Mouse (Mus musculus) layer of hippocampus, adult 9-11 months (tissue): ENCODE measurements around the gene Akr1b3.

Experiments
- DNase-seq: peaks from one replicate; pipeline ENCODE4 v3.0.0; 2022

Gene Akr1b3

GRCm38 (mm10) chr6:34322121-34322520 is 4.8 kb upstream of the Akr1b3 start:
- DNase-seq: no peak

GRCm38 (mm10) chr6:34318636-34319035 is 1.4 kb upstream of the Akr1b3 start:
- DNase-seq: no peak

GRCm38 (mm10) chr6:34318172-34318571 is 894 bp upstream of the Akr1b3 start:
- no peak for DNase-seq

- DNase-seq: no peak
Observed at GRCm38 (mm10) chr6:34313921-34314320, 3.4 kb downstream of the Akr1b3 start.

- DNase-seq: no peak
Observed at GRCm38 (mm10) chr6:34313386-34313785, 3.9 kb downstream of the Akr1b3 start.

- no peak for DNase-seq
Observed at GRCm38 (mm10) chr6:34310023-34310595, 7.2 kb downstream of the Akr1b3 start.

- DNase-seq: no peak
Observed at GRCm38 (mm10) chr6:34309526-34309925, 7.8 kb downstream of the Akr1b3 start.

- DNase-seq: no peak
Observed at GRCm38 (mm10) chr6:34306797-34307196, 10.5 kb downstream of the Akr1b3 start.

- no peak for DNase-seq
Observed at GRCm38 (mm10) chr6:34304675-34305241, 12.5 kb downstream of the Akr1b3 start.

- DNase-seq: no peak
Observed at GRCm38 (mm10) chr6:34297055-34297454, 20.2 kb downstream of the Akr1b3 start.

GRCm38 (mm10) chr6:34295437-34295836 is 21.8 kb downstream of the Akr1b3 start:
- no peak for DNase-seq

GRCm38 (mm10) chr6:34292882-34293487 is 24.3 kb downstream of the Akr1b3 start:
- peak; percentile 61 for DNase-seq

GRCm38 (mm10) chr6:34292196-34292881 is 24.9 kb downstream of the Akr1b3 start:
- peak; percentile 29 for DNase-seq

- no peak for DNase-seq
Observed at GRCm38 (mm10) chr6:34290681-34291080, 26.6 kb downstream of the Akr1b3 start.

- DNase-seq: no peak
Observed at GRCm38 (mm10) chr6:34290091-34290490, 27.2 kb downstream of the Akr1b3 start.

- no peak for DNase-seq
Observed at GRCm38 (mm10) chr6:34288098-34288497, 29.2 kb downstream of the Akr1b3 start.

GRCm38 (mm10) chr6:34286841-34287240 is 30.4 kb downstream of the Akr1b3 start:
- no peak for DNase-seq

GRCm38 (mm10) chr6:34278385-34278784 is 38.9 kb downstream of the Akr1b3 start:
- DNase-seq: no peak

- DNase-seq: peak; percentile 44
Observed at GRCm38 (mm10) chr6:34277665-34278064, 39.6 kb downstream of the Akr1b3 start.

GRCm38 (mm10) chr6:34274346-34274745 is 42.9 kb downstream of the Akr1b3 start:
- DNase-seq: peak; percentile 28

- DNase-seq: no peak
Observed at GRCm38 (mm10) chr6:34273073-34273472, 44.2 kb downstream of the Akr1b3 start.

GRCm38 (mm10) chr6:34272462-34272861 is 44.8 kb downstream of the Akr1b3 start:
- no peak for DNase-seq

- peak; percentile 57 for DNase-seq
Observed at GRCm38 (mm10) chr6:34270717-34271116, 46.6 kb downstream of the Akr1b3 start.

GRCm38 (mm10) chr6:34258546-34258945 is 58.7 kb downstream of the Akr1b3 start:
- DNase-seq: no peak
